Mouse (Mus musculus): Measurements from ENCODE around the gene Spn.
"Not testable (repeated sequence)": the region's sequence is repeated elsewhere in the genome, so short reads cannot be mapped to it uniquely, and the experiment has no call there.

Gene Spn

GRCm38 (mm10) chr7:127103960-127104359, 33.7 kb downstream of the Spn start:
- DNase-seq, result peak; percentile 59

GRCm38 (mm10) chr7:127102148-127102547, 35.5 kb downstream of the Spn start:
- peak; percentile 61 for DNase-seq

- no peak for DNase-seq
Measured at GRCm38 (mm10) chr7:127101451-127102016, 36.1 kb downstream of the Spn start.

GRCm38 (mm10) chr7:127099528-127099927, 38.1 kb downstream of the Spn start:
- DNase-seq, result no peak

- no peak for DNase-seq
Measured at GRCm38 (mm10) chr7:127098950-127099349, 38.7 kb downstream of the Spn start.

- DNase-seq, result no peak
Measured at GRCm38 (mm10) chr7:127098521-127098920, 39.1 kb downstream of the Spn start.

GRCm38 (mm10) chr7:127096456-127096855, 41.2 kb downstream of the Spn start:
- DNase-seq, result no peak

- no peak for DNase-seq
Measured at GRCm38 (mm10) chr7:127093914-127094313, 43.7 kb downstream of the Spn start.

- peak; percentile 90 for DNase-seq
Measured at GRCm38 (mm10) chr7:127091114-127091896, 46.3 kb downstream of the Spn start, which contains the start of gene AI467606. TSS of gene AI467606 (plus strand) at chr7:127091359.

GRCm38 (mm10) chr7:127090154-127091113, 47.2 kb downstream of the Spn start:
- peak; percentile 50 for DNase-seq

- peak; percentile 67 for DNase-seq
Measured at GRCm38 (mm10) chr7:127088901-127089845, 48.5 kb downstream of the Spn start.

GRCm38 (mm10) chr7:127088083-127088482, 49.5 kb downstream of the Spn start:
- DNase-seq, result no peak

GRCm38 (mm10) chr7:127087278-127088010, 50.2 kb downstream of the Spn start, which contains the start of gene Zg16:
TSS of gene Zg16 (minus strand) at chr7:127087328.
- DNase-seq, result not testable (repeated sequence)

GRCm38 (mm10) chr7:127085751-127086150, 51.9 kb downstream of the Spn start:
- DNase-seq, result not testable (repeated sequence)

- DNase-seq, result no peak
Measured at GRCm38 (mm10) chr7:127084794-127085193, 52.8 kb downstream of the Spn start.

GRCm38 (mm10) chr7:127083689-127084088, 53.9 kb downstream of the Spn start:
- no peak for DNase-seq

- DNase-seq, result no peak
Measured at GRCm38 (mm10) chr7:127082995-127083394, 54.6 kb downstream of the Spn start.

GRCm38 (mm10) chr7:127082271-127082670, 55.4 kb downstream of the Spn start:
- no peak for DNase-seq
